Mouse (Mus musculus): ENCODE measurements around the gene Ppp2r5a.

GRCm38 (mm10) chr1:191328019-191328441 is 75.0 kb downstream of the Ppp2r5a start:
- TF ChIP-seq POLR2A (IDR thresholded peaks at IDR 0.05; ENCODE audit: borderline replicate concordance, control insufficient read depth, low read depth, low read length): no peak
- TF ChIP-seq CTCF (IDR thresholded peaks at IDR 0.05; ENCODE audit: control insufficient read depth, insufficient read depth, low read length): no peak

Measured in bone marrow, adult 2 months (tissue).